Comparison of ENCODE assay signal across 8 mouse cellular contexts in the genomic region with DNA sequence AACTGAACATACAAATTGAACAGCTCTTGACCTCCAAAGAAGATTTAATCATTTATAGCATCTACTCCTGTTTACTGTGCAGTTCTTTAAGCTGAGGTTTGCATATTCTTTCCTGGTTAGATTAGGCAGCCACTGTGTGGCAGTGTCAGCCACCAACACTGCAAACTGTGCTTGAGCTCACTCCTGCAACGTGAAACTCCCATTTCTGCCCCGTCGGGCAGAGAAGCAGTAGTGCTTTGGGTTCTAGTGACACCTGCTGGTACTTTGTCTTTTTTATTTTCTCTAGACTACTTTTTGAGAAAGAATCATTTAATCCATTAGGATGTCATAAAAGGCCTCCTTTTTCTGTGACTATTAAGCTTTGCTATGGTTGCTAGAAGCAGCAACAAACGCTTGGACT.
DNase-seq lines count a peak whose midpoint lies in the region; ATAC-seq and TF ChIP-seq lines count a peak whose summit lies in the region.

No protein-coding gene starts in this region.

- H3K9me3 ChIP-seq in limb, embryonic 14.5 days (ENCODE audit: control insufficient read depth, low read length) = no peaks in the 10 kb centered on the region

- H3K4me2 ChIP-seq in limb, embryonic 14.5 days (replicated peaks; ENCODE audit: low read depth, low read length, severe bottlenecking) = no peak overlapping the region

- H3K9ac ChIP-seq in limb, embryonic 14.5 days (ENCODE audit: low read depth, low read length, severe bottlenecking) = no peak overlapping the region

- no peak overlapping the region for H3K4me3 ChIP-seq in limb, embryonic 14.5 days (replicated peaks; ENCODE audit: low read length)

- peak; percentile 98 for ATAC-seq in frontal cortex, adult (ENCODE audit: low TSS enrichment)
- ATAC-seq in limb, embryonic 14.5 days (ENCODE audit: low FRiP score, low read depth) = no peak

- no peak overlapping the region for H3K27ac ChIP-seq in limb, embryonic 14.5 days (replicated peaks; ENCODE audit: low read depth, low read length)

- peak; percentile 46 for DNase-seq in thymus, postnatal 0 days (ENCODE audit: low spot score)
- no peak for DNase-seq in thymus, adult 18-20 months
- peak; percentile 34 for DNase-seq in brain, embryonic 18.5 days (ENCODE audit: low read depth, low spot score)
- DNase-seq in kidney, adult 9 months = peak; percentile 80
- peak; percentile 74 for DNase-seq in limb, embryonic 14.5 days (ENCODE audit: low spot score)
- peak; percentile 57 for DNase-seq in retina, postnatal 1 day
- no peak for DNase-seq in spleen, postnatal 14 days (ENCODE audit: low spot score in 2 of 2)

- H3K27me3 ChIP-seq in limb, embryonic 14.5 days (ENCODE audit: control insufficient read depth, insufficient read depth, low read length) = no peaks in the 10 kb centered on the region

- WGBS in limb, embryonic 14.5 days = 29% methylated on average over 4 of the region's 4 CpGs

- H3K36me3 ChIP-seq in limb, embryonic 14.5 days (ENCODE audit: control insufficient read depth, insufficient read depth, low read length) = no peaks in the 10 kb centered on the region

- TF ChIP-seq POLR2A in limb, embryonic 14.5 days (IDR thresholded peaks at IDR 0.05; ENCODE audit: borderline replicate concordance, extremely low read depth, insufficient read depth, insufficient read length) = no peak

- H3K4me1 ChIP-seq in limb, embryonic 14.5 days (ENCODE audit: control insufficient read depth, insufficient read depth, low read length) = no peaks in the 10 kb centered on the region

Comparison
In these comparisons a context has a peak if more than half of its experiments do, and no peak if none do; other contexts are left out.
1. DNase-seq: peak in thymus, postnatal 0 days (single experiment), brain, embryonic 18.5 days (single experiment), kidney, adult 9 months (single experiment), limb, embryonic 14.5 days (single experiment) and retina, postnatal 1 day (single experiment); none in thymus, adult 18-20 months (0 of 2) and spleen, postnatal 14 days (0 of 2).